Mouse (Mus musculus): ENCODE results near the gene Cpa5. TPM values are rescaled to one million over a fixed set of nuclear protein-coding genes. Genes with fewer than 3 reads are reported as not detected.

Cpa5 gene
- total and polyA plus RNA-seq, 3 experiments: not detected

DNA sequence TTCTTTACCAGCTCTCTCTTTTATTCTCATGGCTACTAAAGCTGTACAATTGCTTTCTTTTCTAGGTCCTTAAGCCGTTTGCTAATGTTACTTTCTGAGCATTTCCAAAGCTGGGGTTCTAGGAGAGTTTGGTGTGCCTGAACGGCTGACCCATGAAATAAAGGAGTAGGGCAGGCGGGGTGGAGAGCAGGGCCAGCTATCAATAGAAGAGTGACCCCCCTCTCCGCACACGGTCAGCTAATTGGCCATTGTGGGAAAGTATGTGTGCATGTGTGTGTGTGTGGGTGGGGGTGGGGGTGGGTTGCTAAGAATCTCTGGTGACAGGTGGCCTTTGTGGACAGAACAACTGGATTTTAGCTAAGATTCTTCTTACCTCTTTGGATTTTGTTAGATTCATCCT lies 402 bp downstream of the Cpa5 start:
- Histone ChIP-seq H3K4me1 (ENCODE audit: insufficient read depth, low read depth, low read length) (no peaks in the 10 kb centered on the region), H3K9me3 (replicated peaks) (no peaks in the 10 kb centered on the region), H3K36me3 (replicated peaks) (no peaks in the 10 kb centered on the region), H3K27me3 (ENCODE audit: insufficient read depth, low read length) (peaks cover 29% of the 10 kb centered on the region), H3K4me3 (ENCODE audit: low read depth, low read length) (no peak overlapping the region)
- no peak for TF ChIP-seq CTCF (IDR thresholded peaks at IDR 0.05; ENCODE audit: low read depth, low read length)
- no peak for TF ChIP-seq TAL1 (conservative IDR thresholded peaks at IDR 0.05; ENCODE audit: low read depth, low read length)
- no peak for TF ChIP-seq GATA1 (IDR thresholded peaks at IDR 0.05; ENCODE audit: borderline replicate concordance, low read length)
- TF ChIP-seq GATA2 (IDR thresholded peaks at IDR 0.05; ENCODE audit: borderline replicate concordance, low read depth, low read length): no peak
- TF ChIP-seq POLR2AphosphoS5 (IDR thresholded peaks at IDR 0.05; ENCODE audit: insufficient replicate concordance, low read depth, low read length): no peak
- DNase-seq (ENCODE audit: low spot score): no peak
- ATAC-seq (ENCODE audit: extremely low read depth, insufficient number of reproducible peaks, low FRiP score, poor library complexity, severe bottlenecking): no peak

GRCm38 (mm10) chr6:30614251-30614650 lies 3.4 kb downstream of the Cpa5 start:
- no peak for ATAC-seq (ENCODE audit: extremely low read depth, insufficient number of reproducible peaks, low FRiP score, poor library complexity, severe bottlenecking)
- TF ChIP-seq TAL1 (conservative IDR thresholded peaks at IDR 0.05; ENCODE audit: low read depth, low read length) (no peak), CTCF (IDR thresholded peaks at IDR 0.05; ENCODE audit: low read depth, low read length) (no peak), GATA1 (IDR thresholded peaks at IDR 0.05; ENCODE audit: borderline replicate concordance, low read length) (no peak), POLR2AphosphoS5 (IDR thresholded peaks at IDR 0.05; ENCODE audit: insufficient replicate concordance, low read depth, low read length) (no peak), GATA2 (IDR thresholded peaks at IDR 0.05; ENCODE audit: borderline replicate concordance, low read depth, low read length) (no peak)
- Histone ChIP-seq H3K36me3 (replicated peaks) (no peaks in the 10 kb centered on the region), H3K4me1 (ENCODE audit: insufficient read depth, low read depth, low read length) (peaks cover 2% of the 10 kb centered on the region; the same call in 1 of the 2 replicates), H3K9me3 (replicated peaks) (no peaks in the 10 kb centered on the region), H3K4me3 (ENCODE audit: low read depth, low read length) (no peak overlapping the region), H3K27me3 (ENCODE audit: insufficient read depth, low read length) (peaks cover 38% of the 10 kb centered on the region)
- no peak for DNase-seq (ENCODE audit: low spot score)

DNA sequence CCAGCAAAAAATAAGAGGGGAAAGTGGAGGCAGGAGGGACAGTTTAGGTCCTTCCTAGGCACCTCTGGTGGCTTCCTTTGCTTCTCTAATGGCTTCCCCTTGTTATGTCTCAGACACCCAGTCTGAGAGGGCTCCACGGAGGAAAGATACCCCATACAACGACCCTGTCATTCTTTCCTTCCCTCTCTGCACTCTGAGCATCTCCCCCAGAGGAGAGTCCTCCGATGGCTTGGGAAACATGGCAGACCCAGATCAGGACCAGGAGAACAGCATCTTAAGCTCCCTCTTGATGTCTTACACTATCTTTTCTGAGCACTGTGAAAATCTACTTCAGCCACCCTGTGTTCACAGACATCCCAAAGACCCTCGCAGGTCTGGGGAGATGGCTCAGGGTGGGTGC lies 4.9 kb downstream of the Cpa5 start:
- peaks cover 2% of the 10 kb centered on the region; the same call in 1 of the 2 replicates for H3K4me1 ChIP-seq (ENCODE audit: insufficient read depth, low read depth, low read length)
- ATAC-seq (ENCODE audit: extremely low read depth, insufficient number of reproducible peaks, low FRiP score, poor library complexity, severe bottlenecking) (no peak), DNase-seq (ENCODE audit: low spot score) (no peak)
- no peaks in the 10 kb centered on the region for H3K9me3 ChIP-seq (replicated peaks)
- no peak for TF ChIP-seq GATA2 (IDR thresholded peaks at IDR 0.05; ENCODE audit: borderline replicate concordance, low read depth, low read length)
- TF ChIP-seq CTCF (IDR thresholded peaks at IDR 0.05; ENCODE audit: low read depth, low read length): no peak
- TF ChIP-seq GATA1 (IDR thresholded peaks at IDR 0.05; ENCODE audit: borderline replicate concordance, low read length): no peak
- no peak for TF ChIP-seq TAL1 (conservative IDR thresholded peaks at IDR 0.05; ENCODE audit: low read depth, low read length)
- TF ChIP-seq POLR2AphosphoS5 (IDR thresholded peaks at IDR 0.05; ENCODE audit: insufficient replicate concordance, low read depth, low read length): no peak
- no peak overlapping the region for H3K4me3 ChIP-seq (ENCODE audit: low read depth, low read length)
- H3K27me3 ChIP-seq (ENCODE audit: insufficient read depth, low read length): peaks cover 38% of the 10 kb centered on the region
- H3K36me3 ChIP-seq (replicated peaks): no peaks in the 10 kb centered on the region

- Histone ChIP-seq H3K9me3 (replicated peaks) (no peaks in the 10 kb centered on the region), H3K27me3 (ENCODE audit: insufficient read depth, low read length) (peaks cover 45% of the 10 kb centered on the region), H3K4me3 (ENCODE audit: low read depth, low read length) (no peak overlapping the region), H3K36me3 (replicated peaks) (no peaks in the 10 kb centered on the region), H3K4me1 (ENCODE audit: insufficient read depth, low read depth, low read length) (peaks cover 2% of the 10 kb centered on the region; the same call in 1 of the 2 replicates)
- DNase-seq (ENCODE audit: low spot score) (no peak), ATAC-seq (ENCODE audit: extremely low read depth, insufficient number of reproducible peaks, low FRiP score, poor library complexity, severe bottlenecking) (no peak)
- TF ChIP-seq POLR2AphosphoS5 (IDR thresholded peaks at IDR 0.05; ENCODE audit: insufficient replicate concordance, low read depth, low read length) (no peak), GATA2 (IDR thresholded peaks at IDR 0.05; ENCODE audit: borderline replicate concordance, low read depth, low read length) (no peak), GATA1 (IDR thresholded peaks at IDR 0.05; ENCODE audit: borderline replicate concordance, low read length) (no peak), TAL1 (conservative IDR thresholded peaks at IDR 0.05; ENCODE audit: low read depth, low read length) (no peak), CTCF (IDR thresholded peaks at IDR 0.05; ENCODE audit: low read depth, low read length) (no peak)
These were observed 5.7 kb downstream of the Cpa5 start for GRCm38 (mm10) chr6:30616491-30616941.

DNA sequence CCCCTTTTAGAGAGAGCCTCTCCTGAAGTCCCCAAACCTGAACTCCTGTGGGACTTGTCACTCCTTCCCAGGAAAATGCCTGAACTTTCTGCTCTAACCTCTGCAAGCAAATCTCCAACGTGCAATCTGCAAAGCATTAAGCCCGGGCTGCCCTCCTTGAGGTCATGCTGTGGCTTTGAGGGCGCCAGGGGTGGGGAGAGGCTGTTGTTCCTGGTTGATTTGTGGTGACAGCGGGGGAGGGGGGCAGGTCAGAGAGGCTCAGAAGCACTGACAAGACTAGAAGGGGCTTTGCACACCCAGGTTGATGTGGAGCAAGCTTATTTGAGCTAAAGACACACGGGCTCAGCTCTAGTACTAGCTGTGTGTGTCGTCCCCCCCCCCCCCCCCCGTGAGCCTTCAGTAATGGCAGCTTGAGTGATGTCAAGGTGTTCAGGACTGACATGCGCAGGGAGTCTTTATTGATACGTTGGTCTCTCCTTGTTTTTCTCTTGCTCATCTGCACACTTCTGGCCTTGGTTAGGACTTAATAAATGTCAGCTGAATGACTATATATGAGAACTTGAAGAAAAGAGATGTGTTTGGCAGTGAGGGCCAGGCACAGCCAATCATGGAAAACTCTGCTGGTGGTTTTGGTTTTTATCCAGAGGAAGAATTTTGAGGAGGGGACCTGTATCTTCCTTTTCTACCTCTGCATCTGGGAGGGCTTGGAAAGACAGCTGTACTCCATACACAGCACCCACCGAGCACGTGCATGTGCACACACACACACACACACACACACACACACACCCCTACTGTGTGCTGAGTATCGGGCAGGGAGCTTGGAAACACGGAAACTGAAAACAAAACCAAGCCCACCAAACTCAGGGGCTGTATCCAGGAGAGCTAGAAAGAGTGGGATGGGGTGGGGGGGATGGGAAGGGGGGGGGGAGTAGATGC lies 6.5 kb downstream of the Cpa5 start:
- no peak for ATAC-seq (ENCODE audit: extremely low read depth, insufficient number of reproducible peaks, low FRiP score, poor library complexity, severe bottlenecking)
- Histone ChIP-seq H3K4me3 (ENCODE audit: low read depth, low read length) (no peak overlapping the region), H3K36me3 (replicated peaks) (no peaks in the 10 kb centered on the region), H3K9me3 (replicated peaks) (no peaks in the 10 kb centered on the region), H3K27me3 (ENCODE audit: insufficient read depth, low read length) (peaks cover 37% of the 10 kb centered on the region), H3K4me1 (ENCODE audit: insufficient read depth, low read depth, low read length) (peaks cover 2% of the 10 kb centered on the region; the same call in 1 of the 2 replicates)
- TF ChIP-seq TAL1 (conservative IDR thresholded peaks at IDR 0.05; ENCODE audit: low read depth, low read length) (no peak), POLR2AphosphoS5 (IDR thresholded peaks at IDR 0.05; ENCODE audit: insufficient replicate concordance, low read depth, low read length) (no peak), GATA1 (IDR thresholded peaks at IDR 0.05; ENCODE audit: borderline replicate concordance, low read length) (no peak), GATA2 (IDR thresholded peaks at IDR 0.05; ENCODE audit: borderline replicate concordance, low read depth, low read length) (no peak), CTCF (IDR thresholded peaks at IDR 0.05; ENCODE audit: low read depth, low read length) (no peak)
- DNase-seq (ENCODE audit: low spot score): no peak

GRCm38 (mm10) chr6:30617959-30618590 lies 7.3 kb downstream of the Cpa5 start:
- H3K9me3 ChIP-seq (replicated peaks): no peaks in the 10 kb centered on the region
- no peaks in the 10 kb centered on the region for H3K36me3 ChIP-seq (replicated peaks)
- ATAC-seq (ENCODE audit: extremely low read depth, insufficient number of reproducible peaks, low FRiP score, poor library complexity, severe bottlenecking) (no peak), DNase-seq (ENCODE audit: low spot score) (no peak)
- TF ChIP-seq TAL1 (conservative IDR thresholded peaks at IDR 0.05; ENCODE audit: low read depth, low read length) (no peak), CTCF (IDR thresholded peaks at IDR 0.05; ENCODE audit: low read depth, low read length) (no peak), POLR2AphosphoS5 (IDR thresholded peaks at IDR 0.05; ENCODE audit: insufficient replicate concordance, low read depth, low read length) (no peak), GATA1 (IDR thresholded peaks at IDR 0.05; ENCODE audit: borderline replicate concordance, low read length) (no peak), GATA2 (IDR thresholded peaks at IDR 0.05; ENCODE audit: borderline replicate concordance, low read depth, low read length) (no peak)
- H3K27me3 ChIP-seq (ENCODE audit: insufficient read depth, low read length): peaks cover 36% of the 10 kb centered on the region
- peaks cover 2% of the 10 kb centered on the region; the same call in 1 of the 2 replicates for H3K4me1 ChIP-seq (ENCODE audit: insufficient read depth, low read depth, low read length)
- no peak overlapping the region for H3K4me3 ChIP-seq (ENCODE audit: low read depth, low read length)
